Mouse (Mus musculus): ENCODE data around the gene Fgf10.

DNA sequence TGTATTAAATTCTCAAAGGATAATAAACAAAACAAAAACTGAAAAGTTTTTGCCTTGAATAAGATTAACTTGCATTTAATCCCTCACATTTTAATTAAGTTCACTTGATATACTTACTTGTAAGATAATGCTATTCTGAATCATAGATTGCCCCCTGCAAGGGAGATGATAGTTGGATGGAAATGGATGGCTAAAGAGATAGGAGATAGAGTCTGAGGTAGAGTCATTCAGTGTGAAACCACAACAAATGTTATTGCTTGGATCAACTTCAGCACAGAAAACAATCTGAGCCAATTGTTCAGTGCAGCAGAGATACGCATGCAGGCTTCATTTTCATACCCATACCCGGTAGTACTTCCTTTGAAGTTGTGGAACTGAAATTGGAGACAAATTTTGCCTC is 23.5 kb downstream of the Fgf10 start:
- TF ChIP-seq POLR2A (IDR thresholded peaks at IDR 0.05; ENCODE audit: low read depth, low read length) (no peak), CTCF (conservative IDR thresholded peaks at IDR 0.05; ENCODE audit: insufficient read depth, insufficient read length, low read depth, low read length) (no peak)
